Mouse (Mus musculus) ES-Bruce4 (cell line): ENCODE results near the gene Rxrg. TPM values are rescaled to one million over a fixed set of nuclear protein-coding genes. Genes with fewer than 3 reads are reported as not detected.

Experiments
- H3K27ac ChIP-seq: 2 replicates; pipeline ENCODE4 v1.5.1; 2012; ENCODE audit warnings: low read length, inconsistent platforms; ENCODE audit not compliant: insufficient read depth
- H3K27me3 ChIP-seq: 2 replicates; pipeline ENCODE4 v1.6.1; 2012; ENCODE audit warnings: mild to moderate bottlenecking, low read length, inconsistent platforms; ENCODE audit not compliant: control insufficient read depth, poor library complexity, insufficient read depth, severe bottlenecking
- H3K36me3 ChIP-seq: 2 replicates; pipeline ENCODE4 v1.6.1; 2012; ENCODE audit warnings: inconsistent platforms, mild to moderate bottlenecking, low read length, moderate library complexity; ENCODE audit not compliant: control insufficient read depth, poor library complexity, insufficient read depth, severe bottlenecking
- H3K4me1 ChIP-seq: one replicate; pipeline ENCODE4 v1.8.1; 2011; ENCODE audit warnings: low read length; ENCODE audit not compliant: control insufficient read depth, insufficient read depth
- H3K4me3 ChIP-seq: 2 replicates; pipeline ENCODE4 v1.5.1; 2011; ENCODE audit warnings: low read depth, mild to moderate bottlenecking, low read length
- H3K9ac ChIP-seq: 2 replicates; pipeline ENCODE4 v1.6.1; 2012; ENCODE audit warnings: low read depth, mild to moderate bottlenecking, inconsistent platforms; ENCODE audit not compliant: poor library complexity, severe bottlenecking
- H3K9me3 ChIP-seq: replicated peaks from 2 replicates; pipeline ENCODE4 v1.6.1; 2012; ENCODE audit warnings: mild to moderate bottlenecking, low read length, inconsistent platforms; ENCODE audit not compliant: control insufficient read depth, poor library complexity, insufficient read depth, severe bottlenecking
- CTCF ChIP-seq: IDR thresholded peaks from one replicate; pipeline ENCODE4 v1.8.1; 2011; ENCODE audit warnings: low read depth, low read length
- EP300 ChIP-seq: IDR thresholded peaks from 2 replicates; pipeline ENCODE4 v1.6.1; 2011; ENCODE audit warnings: low read depth, low read length; ENCODE audit not compliant: insufficient read depth
- POLR2A ChIP-seq: IDR thresholded peaks from one replicate; pipeline ENCODE4 v1.8.1; 2011; ENCODE audit warnings: low read length; ENCODE audit not compliant: insufficient read depth
- polyA plus RNA-seq: library from polyadenylated mRNA; stranded (reverse); fragments of >200 nt; gene quantifications from 2 replicates; pipeline ENCODE4 v1.2.4, GENCODE M21; 2011; ENCODE audit warnings: low read depth; ENCODE audit not compliant: missing spikeins, insufficient read depth, insufficient read length

The Rxrg gene
- not detected in 2 replicates for polyA plus RNA-seq

GRCm38 (mm10) chr1:167598255-167599081 is at the start of gene Rxrg:
Gene Rxrg, plus strand, starts transcription at chr1:167598384.
- Histone ChIP-seq H3K9me3 (no peaks in the 10 kb centered on the region), H3K4me3 (peak within 1 kb of the TSS; percentile 48), H3K27me3 (no peaks in the 10 kb centered on the region; the same call in 1 of the 2 replicates), H3K4me1 (peaks cover 4% of the 10 kb centered on the region), H3K9ac (0 out of 2 replicates have a peak within 1 kb of the TSS, but pooled peaks have one; percentile 16), H3K36me3 (no peaks in the 10 kb centered on the region), H3K27ac (no peak within 1 kb of the TSS)
- TF ChIP-seq CTCF (no peak), EP300 (no peak), POLR2A (no peak)

- Histone ChIP-seq H3K36me3 (no peaks in the 10 kb centered on the region), H3K9ac (no peak overlapping the region), H3K9me3 (no peaks in the 10 kb centered on the region), H3K27me3 (no peaks in the 10 kb centered on the region), H3K4me1 (no peaks in the 10 kb centered on the region), H3K27ac (no peak overlapping the region), H3K4me3 (no peak overlapping the region)
- TF ChIP-seq POLR2A, result no peak
- TF ChIP-seq EP300, result no peak
- TF ChIP-seq CTCF, result no peak
Measured at GRCm38 (mm10) chr1:167549324-167549723, 48.9 kb upstream of the Rxrg start.

GRCm38 (mm10) chr1:167551601-167552000 is 46.6 kb upstream of the Rxrg start:
- no peaks in the 10 kb centered on the region for H3K27me3 ChIP-seq
- no peaks in the 10 kb centered on the region for H3K36me3 ChIP-seq
- no peaks in the 10 kb centered on the region for H3K9me3 ChIP-seq
- H3K27ac ChIP-seq, result no peak overlapping the region
- no peak overlapping the region for H3K9ac ChIP-seq
- no peak overlapping the region for H3K4me3 ChIP-seq
- TF ChIP-seq EP300 (no peak), POLR2A (no peak), CTCF (no peak)
- no peaks in the 10 kb centered on the region for H3K4me1 ChIP-seq

- H3K9ac ChIP-seq, result no peak overlapping the region
- H3K27me3 ChIP-seq, result no peaks in the 10 kb centered on the region
- TF ChIP-seq CTCF (no peak), EP300 (no peak), POLR2A (no peak)
- no peaks in the 10 kb centered on the region for H3K4me1 ChIP-seq
- H3K4me3 ChIP-seq, result no peak overlapping the region
- no peaks in the 10 kb centered on the region for H3K36me3 ChIP-seq
- H3K9me3 ChIP-seq, result no peaks in the 10 kb centered on the region
- H3K27ac ChIP-seq, result no peak overlapping the region
Measured at GRCm38 (mm10) chr1:167553959-167554526, 44.1 kb upstream of the Rxrg start.

GRCm38 (mm10) chr1:167566571-167566970 is 31.6 kb upstream of the Rxrg start:
- TF ChIP-seq POLR2A, result no peak
- TF ChIP-seq EP300, result no peak
- no peak for TF ChIP-seq CTCF
- Histone ChIP-seq H3K9me3 (no peaks in the 10 kb centered on the region), H3K27ac (no peak overlapping the region), H3K4me1 (no peaks in the 10 kb centered on the region), H3K27me3 (no peaks in the 10 kb centered on the region), H3K9ac (no peak overlapping the region), H3K36me3 (no peaks in the 10 kb centered on the region), H3K4me3 (no peak overlapping the region)

- TF ChIP-seq EP300, result no peak
- TF ChIP-seq CTCF, result no peak
- no peak for TF ChIP-seq POLR2A
- H3K36me3 ChIP-seq, result no peaks in the 10 kb centered on the region
- no peak overlapping the region for H3K9ac ChIP-seq
- H3K9me3 ChIP-seq, result no peaks in the 10 kb centered on the region
- H3K4me1 ChIP-seq, result no peaks in the 10 kb centered on the region
- no peak overlapping the region for H3K27ac ChIP-seq
- no peak overlapping the region for H3K4me3 ChIP-seq
- no peaks in the 10 kb centered on the region for H3K27me3 ChIP-seq
Measured at GRCm38 (mm10) chr1:167579131-167579530, 19.1 kb upstream of the Rxrg start.
